Mouse (Mus musculus) thymus, postnatal 36 days (tissue): ENCODE results near the gene Pspc1.
"Not testable (repeated sequence)": the region's sequence is repeated elsewhere in the genome, so short reads cannot be mapped to it uniquely, and the experiment has no call there.

Experiments
- DNase-seq, 2 experiments: peaks; one replicate each; pipeline ENCODE4 v3.0.0; 2022; ENCODE audit warnings: mixed read lengths in 2 of 2

Gene Pspc1

GRCm38 (mm10) chr14:56778200-56778932 is at the start of gene Pspc1:
TSS of gene Pspc1 (minus strand) at chr14:56778316.
- DNase-seq, result peak; percentile 94 to 95

DNA sequence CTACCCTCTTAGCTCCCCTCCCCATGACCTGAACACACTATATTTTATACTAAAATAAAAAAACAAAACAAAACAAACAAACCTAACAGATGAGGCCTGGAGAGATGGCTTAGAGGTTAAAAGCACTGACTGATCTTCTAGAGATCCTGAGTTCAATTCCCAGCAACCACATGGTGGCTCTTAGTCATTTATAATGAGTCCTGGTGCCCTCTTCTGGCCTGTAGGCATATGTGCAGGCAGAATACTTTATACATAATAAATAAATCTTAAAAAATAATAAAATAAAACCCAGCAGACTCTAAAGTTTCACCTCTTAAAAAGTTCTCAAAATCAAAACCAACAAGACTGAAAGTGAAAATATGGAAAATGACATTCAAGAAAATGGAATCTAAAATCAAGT is 46.4 kb upstream of the Pspc1 start:
- DNase-seq, result no peak

DNA sequence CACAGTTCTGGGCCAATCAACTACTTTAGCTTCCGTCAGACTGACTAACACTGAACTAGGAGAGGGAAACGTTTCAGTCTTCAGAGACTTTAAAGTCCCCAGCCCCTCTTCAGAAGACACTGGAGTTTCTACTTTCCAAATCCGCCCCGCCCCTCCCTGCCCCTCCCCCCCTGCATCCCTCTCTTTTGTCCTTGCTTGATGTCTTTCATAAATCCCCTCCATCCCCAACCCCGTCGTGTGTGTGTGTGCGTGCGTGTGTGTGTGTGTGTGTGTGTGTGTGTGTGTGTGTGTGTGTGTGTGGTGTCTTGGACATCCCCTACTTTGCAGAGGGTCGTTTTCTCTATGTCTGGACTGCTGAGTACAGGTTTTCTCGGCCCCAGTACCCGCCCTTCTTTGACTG is 39.5 kb upstream of the Pspc1 start:
- DNase-seq, result no peak

DNA sequence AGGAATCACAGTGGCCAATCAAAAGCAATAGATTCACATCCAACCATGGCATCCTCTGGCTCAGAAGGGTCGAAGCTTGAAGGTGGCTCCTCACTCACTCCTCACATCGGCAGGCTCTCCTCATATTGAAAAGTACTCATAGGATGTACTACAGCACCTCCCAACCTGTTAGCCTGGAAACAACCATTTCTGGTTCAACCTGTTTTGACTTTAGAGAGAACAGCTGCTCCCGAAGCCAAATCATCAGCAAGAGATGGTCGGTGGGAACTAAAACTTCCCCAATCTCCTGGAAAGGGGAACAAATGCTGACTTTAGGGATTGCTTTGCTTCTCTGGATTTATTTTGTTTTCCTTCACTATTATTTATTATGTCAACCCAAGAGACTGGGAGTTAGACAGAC is 39.0 kb upstream of the Pspc1 start:
- DNase-seq, result no peak

- DNase-seq, result no peak
Measured at GRCm38 (mm10) chr14:56816541-56816940, 38.4 kb upstream of the Pspc1 start.

DNA sequence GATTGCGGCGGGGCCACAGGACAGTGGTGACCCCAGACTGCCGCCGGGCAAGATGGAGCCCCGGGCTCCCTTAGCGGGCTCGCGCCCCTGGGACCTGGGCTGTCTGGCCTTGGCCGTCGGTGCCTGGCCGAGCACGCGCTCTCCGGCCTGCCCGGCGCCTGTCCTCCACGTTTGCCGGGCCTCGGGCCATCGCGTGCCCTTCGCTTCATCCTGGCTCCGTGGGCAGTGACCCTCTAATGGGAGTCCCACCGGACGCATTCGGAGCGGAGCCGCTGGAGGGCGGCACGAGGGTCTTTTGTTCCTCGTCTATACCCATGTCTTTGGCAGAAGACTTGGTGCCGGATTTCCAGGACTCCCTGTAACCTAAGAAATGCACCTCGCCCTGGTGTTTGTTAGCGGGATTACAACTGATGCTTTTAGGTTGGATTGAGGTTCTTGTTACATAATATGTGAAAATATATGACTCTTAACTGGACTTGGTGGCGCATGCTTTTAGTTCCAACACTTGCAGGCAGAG is 34.5 kb upstream of the Pspc1 start:
- peak; percentile 76 to 81 for DNase-seq

- peak; percentile 85 to 93 for DNase-seq
Measured at GRCm38 (mm10) chr14:56811701-56812339, 33.7 kb upstream of the Pspc1 start, which contains the start of gene Zmym5. TSS of gene Zmym5 (minus strand) at chr14:56811716.

GRCm38 (mm10) chr14:56810781-56811690 is 32.9 kb upstream of the Pspc1 start:
- DNase-seq, result peak; percentile 57 to 68

- peak; percentile 68 to 72 for DNase-seq
Measured at GRCm38 (mm10) chr14:56793243-56793642, 15.1 kb upstream of the Pspc1 start.

- no peak for DNase-seq
Measured at GRCm38 (mm10) chr14:56784575-56784974, 6.5 kb upstream of the Pspc1 start.

- no peak for DNase-seq
Measured at GRCm38 (mm10) chr14:56778933-56779300, 801 bp upstream of the Pspc1 start.

GRCm38 (mm10) chr14:56777360-56778136 is 568 bp downstream of the Pspc1 start:
- peak; percentile 56 to 61 for DNase-seq

- DNase-seq, result peak; percentile 40 to 65
Measured at GRCm38 (mm10) chr14:56776571-56777238, 1.4 kb downstream of the Pspc1 start.

DNA sequence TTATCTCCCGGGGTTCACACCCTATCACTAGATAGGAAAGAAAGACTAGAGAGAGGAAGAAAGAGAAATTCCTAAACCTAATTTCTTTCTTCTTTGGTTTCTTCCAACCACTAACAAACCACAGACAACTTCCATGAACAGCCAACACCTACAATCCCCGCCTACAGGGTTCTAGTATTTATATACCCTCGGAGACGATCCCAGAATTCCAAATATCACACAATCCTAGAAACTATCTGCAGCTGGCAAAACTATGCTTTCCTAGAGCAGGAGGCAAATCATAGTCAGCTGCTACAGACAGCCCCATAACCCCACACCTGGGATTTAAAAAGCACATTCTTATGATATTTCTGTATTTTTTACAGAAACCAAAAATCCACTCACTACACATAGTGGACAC is 2.7 kb downstream of the Pspc1 start:
- no peak for DNase-seq

DNA sequence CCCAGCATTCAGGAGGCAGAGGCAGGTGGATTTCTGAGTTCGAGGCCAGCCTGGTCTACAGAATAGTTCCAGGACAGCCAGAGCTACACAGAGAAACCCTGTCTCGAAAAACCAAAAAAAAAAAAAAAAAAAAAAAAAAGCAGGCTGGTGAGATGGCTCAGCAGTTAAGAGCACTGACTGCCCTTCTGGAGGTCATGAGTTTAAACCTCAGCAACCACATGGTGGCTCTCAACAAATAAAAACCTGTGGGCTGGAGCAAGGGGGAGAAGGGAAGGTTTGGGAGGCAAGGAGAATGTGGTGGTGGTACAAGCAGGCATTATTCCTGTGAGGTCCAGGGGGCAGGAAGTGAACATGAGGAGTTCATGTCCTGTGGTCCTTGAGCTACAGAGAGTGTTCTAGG is 11.7 kb downstream of the Pspc1 start:
- DNase-seq, result not testable (repeated sequence)

DNA sequence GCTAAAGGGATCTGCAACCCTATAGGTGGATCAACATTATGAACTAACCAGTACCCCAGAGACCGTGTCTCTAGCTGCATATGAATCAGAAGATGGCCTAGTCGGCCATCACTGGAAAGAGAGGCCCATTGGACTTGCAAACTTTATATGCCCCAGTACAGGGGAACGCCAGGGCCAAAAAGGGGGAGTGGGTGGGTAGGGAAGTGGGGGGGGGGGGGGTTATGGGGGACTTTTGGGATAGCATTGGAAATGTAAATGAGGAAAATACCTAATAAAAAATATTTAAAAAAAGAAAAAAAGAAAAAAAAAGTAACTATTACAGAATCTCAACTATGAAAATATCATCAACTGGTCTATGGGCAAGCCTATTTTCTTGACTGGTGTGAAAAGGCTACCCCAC is 13.0 kb downstream of the Pspc1 start:
- DNase-seq, result not testable (repeated sequence)

DNA sequence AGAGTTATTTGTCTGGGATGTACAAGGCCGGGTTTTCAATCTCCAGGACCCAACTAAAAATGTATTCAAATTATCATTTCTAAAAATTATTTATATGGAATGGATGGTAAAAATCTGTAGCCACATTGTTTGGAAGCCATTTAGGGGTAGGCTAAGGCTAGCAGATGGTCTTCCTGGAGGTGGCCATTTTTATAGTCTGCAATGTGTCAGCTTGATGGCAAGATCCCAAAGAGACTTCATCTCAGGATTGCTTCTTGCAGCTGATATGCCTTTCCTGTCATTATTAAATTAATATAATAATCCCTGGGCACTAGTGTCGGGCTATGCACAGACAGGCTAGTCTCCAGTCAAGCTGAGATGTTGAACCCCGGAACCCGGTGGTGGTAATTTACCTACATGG is 26.8 kb downstream of the Pspc1 start:
- no peak for DNase-seq

- DNase-seq, result peak; percentile 19 to 23
Measured at GRCm38 (mm10) chr14:56740175-56740574, 37.9 kb downstream of the Pspc1 start.

- no peak for DNase-seq
Measured at GRCm38 (mm10) chr14:56726493-56726892, 51.6 kb downstream of the Pspc1 start.

GRCm38 (mm10) chr14:56705687-56706086 is 72.4 kb downstream of the Pspc1 start:
- no peak for DNase-seq

- no peak for DNase-seq
Measured at GRCm38 (mm10) chr14:56702644-56703043, 75.5 kb downstream of the Pspc1 start.

DNA sequence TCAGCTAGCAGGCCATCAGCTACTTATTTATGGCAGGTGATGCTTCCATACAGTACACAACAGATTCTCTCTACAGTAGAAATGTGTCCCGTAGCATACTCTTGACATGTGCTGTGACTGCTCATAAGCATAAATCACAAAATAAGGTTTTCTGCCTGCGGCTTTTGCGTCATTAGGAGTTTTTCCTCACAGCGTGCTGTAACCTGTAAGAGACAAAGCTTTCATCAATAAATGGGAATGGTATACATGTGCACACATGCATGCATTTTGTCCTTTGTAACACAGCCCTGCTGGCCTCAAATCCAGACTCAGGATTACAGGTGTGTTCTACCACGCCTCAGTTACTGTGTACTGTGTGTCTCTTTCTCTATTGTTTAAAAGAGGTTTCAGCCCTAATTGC is 80.3 kb downstream of the Pspc1 start:
- no peak for DNase-seq
